Mouse (Mus musculus): Measurements from ENCODE around the gene Msn.

The Msn gene

DNA sequence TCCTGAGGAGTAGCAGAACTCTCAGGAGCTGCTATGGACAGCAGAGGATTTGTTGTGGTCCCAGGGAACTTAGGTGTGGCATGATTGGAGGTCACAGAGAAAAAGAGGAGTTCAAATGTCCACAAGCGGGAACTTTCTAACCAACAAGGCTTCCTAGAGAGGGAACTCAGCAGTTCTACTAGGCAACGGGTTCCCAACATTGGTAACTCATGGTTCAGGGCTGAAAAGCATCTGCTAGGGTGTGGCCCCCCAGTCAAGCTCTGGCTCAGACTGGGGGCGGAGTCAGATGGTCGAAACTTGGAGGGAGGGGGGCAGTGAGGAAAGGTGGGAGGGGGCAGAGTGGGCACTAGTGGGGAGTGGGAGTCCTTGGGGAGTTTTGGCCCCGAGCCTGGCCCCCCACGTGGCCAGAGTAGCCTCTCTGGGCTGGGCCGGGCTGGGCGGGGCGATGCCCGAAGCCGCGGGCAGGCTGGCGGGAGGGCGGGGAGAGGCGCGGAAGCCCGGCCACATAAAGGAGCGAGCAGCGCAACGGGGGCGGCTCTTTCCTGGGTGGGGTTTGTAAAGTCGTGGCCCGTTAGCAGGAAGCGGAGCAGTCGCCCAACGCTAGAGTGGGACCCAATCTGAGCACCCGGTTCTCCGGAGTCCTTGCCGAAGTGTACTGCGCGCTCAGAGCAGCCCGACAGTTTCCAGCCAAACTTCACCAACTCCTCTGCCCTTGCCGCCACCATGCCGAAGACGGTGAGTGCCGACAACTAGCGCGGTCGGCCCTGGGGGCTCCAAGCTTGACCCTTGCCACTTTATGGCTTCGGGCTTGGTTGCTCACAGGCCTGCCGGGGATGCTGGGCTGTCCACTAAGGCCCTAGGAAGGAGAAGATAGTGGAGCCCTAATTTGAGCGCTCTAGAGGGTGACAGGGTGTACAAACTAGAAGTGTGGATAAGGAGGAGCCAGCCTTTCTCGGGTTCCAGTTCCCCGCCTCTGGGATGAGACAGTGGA lies at the start of gene Msn:
Gene Msn, plus strand, starts transcription at position 534 of the 991 bp plus-strand sequence.
- DNase-seq (ENCODE audit: low spot score) = peak; percentile 57

DNA sequence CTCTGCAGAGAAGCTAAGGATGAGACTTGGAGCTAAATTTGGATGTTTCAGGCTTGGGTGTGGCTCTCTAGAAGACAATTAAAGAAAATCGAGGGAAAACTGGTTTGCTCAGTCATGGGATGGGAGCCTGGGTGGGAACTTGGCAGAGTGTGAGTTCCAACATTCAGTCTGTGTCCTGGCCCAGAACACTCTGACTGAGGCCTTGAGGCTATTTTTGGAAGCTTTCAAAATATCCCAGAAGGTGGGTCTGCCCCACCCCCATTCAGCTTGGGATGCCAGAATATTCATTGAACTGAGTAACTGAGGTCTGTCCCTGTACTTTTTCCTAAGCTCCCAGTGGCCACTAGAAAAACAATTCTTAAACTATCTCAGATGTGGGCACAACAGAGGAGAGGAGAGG lies 43.0 kb upstream of the Msn start:
- DNase-seq (ENCODE audit: low spot score) = no peak

DNA sequence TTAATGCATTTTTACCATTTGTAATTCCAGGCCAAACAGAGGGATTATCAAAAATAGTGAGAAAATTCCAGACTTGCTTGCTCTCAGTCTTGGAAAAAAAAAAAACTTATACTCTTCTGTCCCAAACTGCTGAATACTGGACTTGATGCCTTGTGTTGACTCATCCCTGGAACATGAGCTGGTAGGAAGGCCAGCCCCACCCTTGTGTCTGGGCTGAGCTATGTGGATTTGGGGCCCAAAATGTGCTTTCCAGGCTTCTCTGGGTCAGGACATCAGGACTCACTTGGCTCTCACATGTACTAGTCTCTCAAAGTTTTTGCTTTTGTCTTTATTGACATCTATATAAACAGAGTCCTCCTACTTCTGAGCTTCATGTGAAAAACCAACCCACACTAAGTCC lies 18.1 kb upstream of the Msn start:
- no peak for DNase-seq (ENCODE audit: low spot score)

DNA sequence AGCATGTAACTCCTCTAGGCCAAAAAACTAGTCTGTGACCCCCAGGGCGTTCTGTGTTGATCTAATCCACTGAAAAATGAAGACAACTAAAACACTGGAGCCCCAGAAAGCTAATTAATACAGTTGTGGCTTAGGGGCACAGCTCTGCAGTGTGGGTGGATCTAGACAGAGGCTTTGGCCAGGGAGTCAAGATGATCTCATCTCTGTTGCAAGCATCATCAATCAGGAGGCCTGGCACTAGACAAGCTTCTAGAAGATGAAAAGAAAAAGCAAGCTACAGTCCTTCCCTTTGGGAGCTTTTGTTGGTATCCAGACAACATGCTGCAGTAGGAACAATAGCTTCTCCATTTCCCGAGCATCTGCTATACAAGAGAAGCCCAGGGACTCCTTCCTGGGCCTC lies 9.6 kb upstream of the Msn start:
- no peak for DNase-seq (ENCODE audit: low spot score)

DNA sequence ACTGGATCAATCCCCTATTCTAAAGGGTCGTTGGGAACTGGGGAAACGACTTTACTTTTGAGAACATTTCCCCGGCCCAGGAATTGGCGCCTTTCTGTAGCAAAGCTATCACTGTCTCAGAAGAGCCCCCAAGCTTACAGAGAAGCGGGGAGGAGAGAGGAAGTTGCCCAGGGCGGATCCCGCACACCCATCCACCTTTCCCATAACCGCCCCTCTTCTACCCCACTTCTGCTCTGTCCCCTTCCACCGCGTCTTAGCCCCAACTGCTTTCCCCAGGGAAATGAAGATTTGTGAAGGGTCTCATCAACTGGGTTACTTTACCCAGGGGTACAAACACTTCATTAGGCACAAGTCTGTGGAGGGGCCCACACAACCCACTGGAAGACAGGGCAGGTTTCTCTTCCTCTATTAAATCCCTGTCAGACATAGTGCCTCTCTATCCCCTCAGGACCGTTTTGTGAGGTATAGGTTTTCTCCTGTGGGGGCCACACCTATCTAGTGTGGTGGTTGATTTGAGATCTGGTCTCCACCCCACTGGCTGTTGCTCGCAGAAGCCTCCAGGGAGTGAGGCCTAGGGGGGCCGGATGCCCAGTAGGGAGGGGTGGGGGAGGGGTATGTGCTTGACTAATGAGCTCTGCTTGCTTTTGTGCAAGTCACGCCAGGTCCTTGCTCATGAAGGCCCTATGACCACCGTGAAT lies 820 bp downstream of the Msn start:
- peak; percentile 46 for DNase-seq (ENCODE audit: low spot score)

DNA sequence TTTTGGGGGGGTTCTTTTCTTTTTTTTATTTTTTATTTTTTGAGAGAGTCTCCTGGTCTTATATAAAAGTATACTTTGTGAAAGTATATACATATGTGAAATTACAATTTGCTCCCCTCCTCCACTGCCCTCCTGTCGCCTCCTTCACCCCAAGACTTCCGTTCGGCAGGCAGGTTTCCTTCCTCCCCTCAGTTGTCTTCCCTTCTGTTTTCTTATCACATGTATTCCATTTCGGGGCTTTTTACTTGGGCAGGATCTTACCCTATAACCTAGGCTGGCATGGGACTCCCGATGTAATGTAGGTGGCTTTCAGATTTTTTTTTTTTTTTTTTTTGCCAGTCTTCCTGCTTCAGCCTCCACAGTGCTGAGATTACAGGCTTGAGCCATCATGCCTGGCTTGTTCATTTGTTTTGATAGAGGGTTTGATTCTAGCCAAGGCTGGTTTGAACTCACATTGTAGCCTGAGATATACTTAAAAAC lies 1.7 kb downstream of the Msn start:
- DNase-seq (ENCODE audit: low spot score) = no peak

DNA sequence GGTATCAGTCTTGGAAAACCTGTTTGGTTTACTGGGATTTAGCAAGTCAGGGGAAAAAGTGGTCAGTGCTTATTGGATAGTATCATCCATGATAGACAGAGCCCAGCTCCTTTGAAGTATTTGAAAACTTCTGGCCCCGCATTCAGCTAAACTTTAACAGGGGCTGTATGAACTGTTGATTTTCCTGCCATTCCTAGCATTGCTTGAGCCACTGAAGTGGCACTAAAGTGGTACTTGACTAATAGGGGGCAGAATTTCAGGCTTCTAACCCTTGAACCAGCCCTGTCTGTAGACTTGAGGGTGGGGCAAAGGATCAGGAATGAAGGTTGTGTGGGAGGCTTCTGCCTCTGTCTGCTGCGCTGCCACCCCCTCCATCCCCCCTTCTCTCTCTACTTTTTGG lies 3.2 kb downstream of the Msn start:
- DNase-seq (ENCODE audit: low spot score) = no peak

DNA sequence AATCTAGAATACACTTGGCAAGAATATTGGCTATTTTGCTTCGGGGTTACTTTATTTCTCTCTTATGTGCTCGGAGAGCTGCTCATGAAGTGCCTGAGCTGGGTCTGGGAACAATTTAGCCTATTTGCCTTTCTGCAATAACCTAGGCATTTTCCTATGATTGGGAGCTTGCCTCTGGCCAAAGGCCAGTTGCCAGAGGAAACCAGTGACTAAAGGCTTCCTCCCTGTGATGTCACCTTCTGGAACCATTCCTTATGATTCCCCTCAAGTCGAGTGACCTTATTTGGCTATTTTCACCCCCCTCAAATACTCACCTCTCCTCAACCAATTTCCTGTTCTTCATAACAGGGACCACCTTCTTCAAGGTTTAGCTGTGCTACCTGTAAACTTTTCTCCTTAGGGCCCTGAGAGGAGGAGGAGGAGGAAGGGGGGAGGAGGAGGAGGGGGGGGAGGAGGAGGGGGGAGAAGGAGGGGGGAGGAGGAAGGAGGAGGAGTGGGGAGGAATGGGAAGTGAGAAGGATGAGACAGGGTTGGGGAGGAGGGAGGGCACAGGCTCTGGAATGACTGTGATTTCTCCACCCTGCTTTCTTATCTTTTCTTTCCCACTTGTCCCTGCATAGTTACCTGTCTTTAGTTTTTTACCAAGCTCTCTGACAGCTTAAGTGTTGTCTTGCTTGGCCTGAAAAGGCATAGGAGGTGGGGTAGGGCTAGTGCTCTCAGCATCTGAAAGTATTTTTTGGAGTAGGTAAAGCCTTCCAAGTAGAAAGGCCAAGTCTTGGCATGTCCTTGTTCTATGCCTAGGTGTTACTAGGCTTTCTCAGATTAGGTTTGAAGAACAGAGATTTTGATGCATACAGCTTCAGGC lies 11.8 kb downstream of the Msn start:
- no peak for DNase-seq (ENCODE audit: low spot score)

DNA sequence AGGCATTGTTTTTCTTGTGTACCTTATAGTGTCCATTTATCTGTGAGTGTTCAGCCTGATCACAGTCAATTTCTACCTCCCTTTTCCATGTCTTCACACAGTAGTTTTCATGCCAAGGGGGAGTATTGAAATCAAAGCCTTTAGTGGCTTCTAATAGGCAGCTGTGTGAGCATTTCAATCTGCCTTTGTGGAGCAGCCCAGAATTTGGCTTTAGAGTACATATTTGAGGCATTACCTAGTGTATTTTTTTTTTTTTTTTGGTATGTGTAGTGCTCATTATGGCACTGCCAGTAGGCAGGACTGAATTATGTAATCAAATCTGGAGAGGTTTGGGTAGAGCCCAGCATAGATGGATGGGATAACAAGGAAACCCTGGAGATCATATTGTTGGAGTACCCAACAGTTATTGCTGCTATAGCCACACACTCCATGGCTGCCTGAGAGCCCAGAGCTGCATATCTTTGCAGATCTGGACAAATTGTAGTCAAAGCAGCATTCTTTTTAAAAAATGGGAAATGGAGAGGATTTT lies 17.3 kb downstream of the Msn start:
- DNase-seq (ENCODE audit: low spot score) = no peak

DNA sequence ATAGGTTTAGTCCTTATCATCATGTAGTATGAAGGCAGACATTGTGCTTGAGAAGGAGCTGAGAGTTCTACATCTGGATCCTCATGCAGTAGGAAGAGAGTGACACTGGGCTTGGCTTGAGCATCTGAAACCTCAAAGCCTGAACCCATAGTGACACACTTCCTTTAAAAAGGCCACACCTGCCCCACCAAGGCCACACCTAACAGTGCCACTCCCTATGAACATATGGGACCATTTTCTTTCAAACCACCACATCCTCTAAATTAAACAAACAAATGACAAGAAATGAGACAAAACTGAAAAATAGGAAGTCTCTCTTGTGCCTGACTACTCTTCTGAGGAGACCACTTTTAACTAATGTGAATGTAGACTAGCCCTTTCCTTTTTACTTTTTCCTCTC lies 19.7 kb downstream of the Msn start:
- no peak for DNase-seq (ENCODE audit: low spot score)

DNA sequence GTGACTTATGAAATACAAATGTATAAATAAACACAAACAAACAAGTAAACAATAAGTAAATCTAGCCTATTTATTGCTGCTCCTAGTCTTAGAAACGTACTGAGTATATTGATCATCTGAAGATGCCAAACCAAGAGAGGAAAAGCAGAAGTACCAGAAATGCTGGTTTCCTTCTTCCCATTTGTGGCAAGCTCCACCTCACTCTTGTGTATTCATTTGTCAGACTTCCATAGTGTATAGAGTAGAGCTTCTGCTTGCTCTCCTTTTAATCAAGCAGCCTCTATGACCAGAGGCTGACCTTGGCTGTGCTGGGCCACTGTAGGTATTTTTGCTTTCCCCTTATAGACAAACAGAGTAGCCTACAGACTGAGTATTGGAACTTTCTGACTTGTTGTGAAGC lies 21.5 kb downstream of the Msn start:
- DNase-seq (ENCODE audit: low spot score) = no peak

DNA sequence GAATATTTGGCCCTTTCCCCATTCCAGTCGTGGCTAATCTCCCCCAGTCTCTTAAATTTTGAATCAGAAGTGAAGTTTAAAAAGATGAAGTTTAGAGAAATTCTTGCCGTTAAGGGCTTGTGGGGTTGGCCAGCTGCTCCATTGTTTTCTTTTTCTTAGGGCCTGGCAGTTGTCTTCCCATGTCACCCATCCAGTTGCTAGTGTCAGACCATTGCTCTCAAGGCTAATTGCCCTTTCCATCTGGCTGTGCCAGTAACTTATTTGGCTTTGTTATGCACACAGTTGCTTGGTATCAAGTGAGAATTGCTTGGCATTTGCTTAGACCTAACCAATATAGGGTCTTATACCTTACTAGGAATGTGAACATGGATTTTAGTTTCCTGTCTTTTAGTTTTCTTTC lies 24.2 kb downstream of the Msn start:
- DNase-seq (ENCODE audit: low spot score) = no peak

DNA sequence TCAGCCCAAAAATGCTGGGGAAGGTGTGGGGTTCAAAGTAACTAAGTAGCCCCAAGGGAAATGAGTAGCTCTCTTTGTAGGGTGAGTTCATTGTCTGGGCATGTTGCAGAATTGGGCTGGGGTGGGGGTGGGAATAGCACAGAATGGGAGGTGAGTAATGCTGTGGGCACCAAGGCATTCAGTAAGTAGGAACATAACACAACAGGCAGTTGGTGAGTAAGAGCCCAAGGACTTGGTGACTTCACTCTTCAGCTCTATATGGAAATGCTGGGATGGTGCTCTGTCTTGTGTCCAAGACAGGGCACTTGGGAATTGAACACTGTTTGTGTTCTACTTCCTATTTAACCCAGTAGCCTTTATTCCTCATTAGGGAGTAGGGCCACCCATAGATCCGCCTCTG lies 26.1 kb downstream of the Msn start:
- DNase-seq (ENCODE audit: low spot score) = no peak

DNA sequence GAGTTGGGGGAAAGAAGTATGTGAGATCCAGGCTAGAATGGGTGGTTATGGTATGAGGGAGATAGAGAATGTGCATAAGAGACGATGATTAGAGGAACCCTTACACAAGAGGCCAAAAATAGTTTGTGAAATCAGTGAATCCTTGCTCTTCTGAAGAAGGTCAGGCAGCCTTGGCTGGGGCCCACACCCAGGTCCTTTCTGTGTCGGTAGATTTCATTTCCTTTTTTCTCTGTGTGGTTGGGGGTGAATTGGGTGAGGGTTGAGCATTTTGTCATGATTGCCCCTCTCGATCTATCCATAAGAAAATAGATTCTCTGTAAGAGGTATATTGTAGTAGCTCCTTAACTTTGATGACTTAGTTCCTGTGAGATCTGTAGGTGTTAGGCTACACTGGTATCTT lies 31.0 kb downstream of the Msn start:
- DNase-seq (ENCODE audit: low spot score) = no peak

DNA sequence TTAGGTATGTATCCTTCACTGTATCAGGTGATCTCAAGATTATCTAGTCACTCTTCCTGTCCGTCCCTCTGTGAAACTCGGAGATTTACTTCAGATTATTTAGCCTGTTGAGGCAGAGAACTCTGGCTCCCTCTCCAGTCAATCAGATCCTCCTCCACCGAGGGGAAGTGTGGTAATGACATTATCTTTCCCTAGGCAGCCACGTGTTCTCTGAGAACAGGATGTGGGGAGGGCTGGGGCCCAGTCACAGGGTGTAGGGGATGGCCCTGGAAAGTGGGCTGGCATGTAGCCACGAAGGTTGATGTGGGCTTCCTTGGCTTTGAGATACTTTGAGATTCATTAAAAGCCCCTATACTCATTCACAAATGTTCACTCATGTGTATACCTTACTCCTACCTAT lies 34.3 kb downstream of the Msn start:
- DNase-seq (ENCODE audit: low spot score) = peak; percentile 8

DNA sequence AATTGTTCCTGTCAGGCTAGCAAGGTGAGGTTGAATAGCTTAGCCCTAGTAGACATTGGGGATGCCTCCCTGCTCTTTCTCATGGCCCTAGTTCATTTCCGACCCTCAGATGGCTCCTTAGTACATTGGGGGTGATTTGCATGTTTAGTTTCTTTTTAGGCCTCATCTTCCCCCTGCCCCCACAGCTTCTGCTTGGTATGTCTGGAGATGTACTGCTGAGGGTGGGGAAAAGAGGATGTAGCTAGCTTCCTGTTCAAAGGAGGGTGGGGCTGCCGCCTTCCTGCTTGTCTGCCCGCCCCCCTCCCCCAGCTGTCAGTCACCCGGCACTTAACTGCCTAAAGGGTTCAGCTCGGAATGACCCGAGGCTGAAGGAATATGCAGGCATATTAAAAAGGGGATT lies 34.8 kb downstream of the Msn start:
- DNase-seq (ENCODE audit: low spot score) = no peak

DNA sequence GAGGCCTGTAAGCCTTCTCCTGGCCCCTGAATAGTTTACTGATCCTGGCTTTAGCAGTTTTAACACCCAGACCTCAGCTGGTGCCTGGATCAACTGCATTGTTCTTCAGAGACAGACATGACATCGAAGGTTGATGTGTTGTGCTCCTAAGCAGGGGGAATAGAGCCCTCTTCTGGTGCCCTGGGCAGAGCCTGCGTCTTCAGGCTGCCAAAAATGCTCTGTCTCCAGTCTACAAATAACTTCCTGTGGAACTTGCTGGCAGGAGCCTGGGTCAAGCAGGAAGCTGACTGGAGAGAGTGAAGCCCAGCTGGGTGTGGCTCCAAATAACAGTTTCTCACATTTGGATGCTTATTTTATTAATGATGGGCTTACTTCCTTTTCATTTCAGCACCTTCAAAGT lies 37.4 kb downstream of the Msn start:
- peak; percentile 6 for DNase-seq (ENCODE audit: low spot score)

DNA sequence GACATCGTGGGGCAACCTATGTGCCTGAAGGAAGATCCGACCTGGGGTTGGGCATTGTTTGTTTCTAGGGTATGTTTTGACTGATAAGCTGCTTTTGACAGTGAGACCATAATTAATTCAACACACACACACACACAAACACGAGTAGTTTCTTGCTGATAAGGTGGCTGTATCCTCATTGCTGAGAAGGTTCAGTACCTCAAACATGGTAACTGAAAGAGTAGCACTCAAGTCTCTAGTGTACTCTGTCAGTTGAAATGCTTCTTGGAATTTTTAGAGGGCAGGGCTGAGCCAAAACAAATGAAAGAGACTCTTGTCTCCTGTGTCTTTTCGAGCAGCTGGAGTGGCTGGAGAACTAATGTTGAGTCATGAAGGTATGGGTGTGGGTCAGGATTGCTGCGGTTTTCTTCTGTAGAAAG lies 38.4 kb downstream of the Msn start:
- DNase-seq (ENCODE audit: low spot score) = no peak

DNA sequence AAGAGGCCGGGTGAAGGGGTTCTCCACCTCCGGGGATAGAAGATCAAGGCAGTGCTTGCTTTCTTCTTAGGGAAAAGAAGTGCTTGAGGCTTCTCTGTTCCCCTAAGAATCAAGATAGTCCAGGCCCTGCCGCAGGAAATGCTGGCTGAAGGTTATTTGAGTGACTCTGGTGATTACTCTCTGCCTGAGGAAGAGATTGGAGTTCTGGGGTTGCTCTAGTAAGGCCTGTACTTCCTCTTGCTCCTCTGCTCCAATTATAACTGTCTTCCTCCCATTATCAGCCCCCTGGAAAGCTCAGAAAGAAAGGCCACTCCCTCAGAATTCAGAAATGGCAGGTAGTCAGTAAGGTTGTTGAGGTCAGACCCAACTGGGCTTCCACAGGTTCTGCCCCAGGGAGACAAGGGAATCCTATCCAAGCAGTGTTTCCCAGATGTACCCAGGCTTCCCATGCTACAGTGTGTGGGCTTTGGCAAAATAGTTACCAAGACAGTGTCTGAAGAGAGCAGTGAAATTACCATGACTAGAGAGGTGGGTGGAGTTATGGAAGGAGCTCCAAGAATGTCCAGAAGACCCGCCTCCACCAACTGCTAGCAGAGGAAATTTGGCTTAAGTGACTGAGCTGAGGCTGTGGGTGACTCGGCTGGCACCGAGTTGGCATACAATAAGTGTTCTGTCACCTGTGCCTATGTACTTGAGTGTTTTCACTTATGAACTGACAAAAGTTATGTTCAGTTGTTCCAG lies 39.2 kb downstream of the Msn start:
- DNase-seq (ENCODE audit: low spot score) = no peak

DNA sequence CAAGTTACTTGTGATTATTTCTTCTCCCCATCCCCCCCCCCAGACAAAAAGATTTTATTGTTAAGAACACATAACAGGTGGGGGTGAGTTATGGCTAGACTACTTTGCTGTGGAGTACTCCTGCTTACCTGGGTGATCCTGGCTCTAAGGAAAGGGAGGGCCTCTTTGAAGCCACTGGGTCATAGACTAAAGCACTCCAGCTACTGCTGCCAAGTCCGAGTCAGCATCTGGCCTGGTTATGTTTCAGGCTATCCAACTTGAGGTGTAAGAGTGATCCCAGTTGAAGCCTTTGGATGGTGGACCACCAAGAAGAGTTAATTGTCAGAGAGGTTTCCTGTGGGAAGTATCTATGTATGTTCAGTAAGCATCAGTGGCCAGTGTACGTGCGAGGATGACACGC lies 39.7 kb downstream of the Msn start:
- DNase-seq (ENCODE audit: low spot score) = no peak

DNA sequence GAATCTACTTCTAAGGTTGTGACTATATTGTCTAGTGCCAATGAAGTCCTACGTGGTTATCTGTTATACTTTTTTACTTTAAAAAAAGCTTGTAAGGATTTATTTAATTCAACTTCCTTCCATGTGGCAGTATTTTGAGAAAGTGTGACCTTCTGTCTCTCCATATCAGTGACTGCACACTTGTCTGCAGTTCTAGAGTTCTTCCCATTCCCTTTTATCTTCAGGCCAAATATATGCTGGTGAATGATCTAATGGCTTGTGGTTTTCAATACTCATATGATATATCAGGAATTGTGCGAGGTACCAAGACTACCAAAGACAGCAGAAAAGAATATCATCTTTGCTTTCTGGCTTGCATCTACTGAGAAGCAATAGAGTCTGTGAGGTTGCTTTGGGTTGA lies 43.4 kb downstream of the Msn start:
- no peak for DNase-seq (ENCODE audit: low spot score)
